Mouse (Mus musculus) thymus, postnatal 14 days (tissue): Measurements from ENCODE around the gene Ercc1.

Experiments
- DNase-seq: peaks from one replicate; pipeline ENCODE4 v3.0.0; 2021

Gene Ercc1

DNA sequence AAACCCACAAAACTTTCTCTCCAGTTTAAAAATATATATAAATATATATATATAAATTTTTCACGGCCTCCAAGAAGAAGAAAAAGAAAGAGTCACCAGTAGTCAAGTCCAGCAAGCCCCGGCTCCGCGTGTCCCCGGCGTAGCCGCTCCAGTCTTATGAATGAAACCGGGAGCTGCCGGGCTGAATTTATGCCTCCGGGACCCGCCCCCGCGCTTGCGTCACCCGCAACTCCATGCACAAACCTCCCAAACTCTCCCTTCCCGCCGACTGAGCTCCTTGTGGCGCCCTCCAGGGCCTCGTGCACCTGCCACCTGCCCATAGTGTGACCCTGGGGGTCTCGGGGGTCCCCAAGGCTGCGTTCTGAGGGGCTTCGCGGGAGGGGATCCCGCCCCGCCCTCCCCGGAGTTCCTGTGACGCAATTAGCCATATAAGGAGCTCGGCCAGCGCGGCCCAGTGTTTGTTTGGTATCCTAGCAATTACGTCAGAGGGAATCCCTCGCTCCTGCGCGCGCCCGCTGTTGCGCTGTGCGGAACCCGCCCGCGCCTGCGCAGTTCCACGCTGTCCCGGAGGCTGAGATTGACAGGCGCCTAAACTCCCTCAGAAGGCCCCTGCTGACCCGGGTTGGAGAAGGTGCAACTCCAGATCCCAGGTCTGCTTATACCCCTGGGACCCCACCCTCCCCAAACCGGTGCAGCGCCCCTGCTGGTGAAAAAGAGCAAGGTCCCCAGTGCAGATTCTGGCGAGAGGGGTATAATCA is 34.5 kb upstream of the Ercc1 start, which contains the start of gene Fosb:
Fosb (minus strand) TSS at position 168 of the 758 bp plus-strand sequence.
- DNase-seq = peak; percentile 96

- no peak for DNase-seq
Observed at GRCm38 (mm10) chr7:19311991-19312390, 32.6 kb upstream of the Ercc1 start.

DNA sequence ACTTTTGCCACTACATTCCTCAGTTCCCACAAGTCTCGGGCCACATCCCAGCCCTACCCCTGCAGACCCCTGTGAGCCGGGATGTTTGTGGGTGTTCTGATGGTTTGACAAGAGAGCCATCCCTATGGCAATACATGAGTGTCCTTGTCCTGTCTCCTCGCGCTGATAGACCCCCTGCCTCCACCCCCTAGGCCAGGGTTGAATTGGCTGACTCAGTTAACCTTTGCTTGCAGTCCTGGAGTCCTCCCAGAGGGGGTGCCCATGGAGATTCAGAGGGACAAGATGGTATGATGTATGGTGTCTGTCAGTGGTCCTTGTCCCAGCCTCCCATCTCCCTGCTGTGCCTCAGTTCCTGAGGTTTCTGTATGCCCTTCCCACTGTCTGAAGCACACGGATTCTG is 30.5 kb upstream of the Ercc1 start:
- DNase-seq = no peak

GRCm38 (mm10) chr7:19316451-19317161 is 28.0 kb upstream of the Ercc1 start:
- DNase-seq = no peak

DNA sequence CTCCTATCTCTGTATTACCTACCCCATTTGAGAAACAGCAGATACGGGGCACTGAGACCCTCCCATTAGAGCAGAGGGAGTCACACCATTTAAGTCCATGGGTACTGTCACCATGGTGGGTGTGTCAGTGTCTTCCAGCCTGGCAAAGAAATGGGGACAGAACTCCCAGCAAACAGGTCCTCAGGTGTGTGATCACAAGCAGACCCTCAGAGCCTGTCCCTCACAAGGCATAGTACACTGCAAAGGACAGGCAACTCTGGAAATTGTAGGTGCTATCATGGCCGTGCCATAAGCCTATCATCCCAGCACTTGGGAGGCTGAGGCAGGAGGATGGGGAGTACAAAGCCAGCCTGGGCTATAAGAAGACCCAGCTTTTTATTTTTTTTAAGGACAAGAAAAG is 26.4 kb upstream of the Ercc1 start:
- no peak for DNase-seq

DNA sequence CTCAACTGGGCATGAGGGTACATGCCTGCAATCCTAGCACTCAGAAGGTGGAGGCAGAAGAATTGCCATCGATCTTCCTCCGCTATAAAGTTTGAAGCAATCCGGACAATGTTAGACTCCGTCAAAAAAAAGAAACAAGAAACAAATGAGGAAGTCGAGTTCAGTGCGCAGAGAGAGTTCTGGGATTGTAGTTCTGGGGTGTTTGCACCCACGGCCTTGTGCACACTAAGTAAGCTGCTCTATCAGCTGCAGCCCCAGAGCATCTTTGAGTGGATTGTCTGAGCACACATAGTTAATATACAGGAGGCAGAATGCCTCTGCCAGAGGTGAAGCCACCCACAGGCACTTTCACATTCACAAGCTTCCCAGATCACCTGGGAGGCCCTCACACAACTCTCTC is 25.9 kb upstream of the Ercc1 start:
- DNase-seq = no peak

GRCm38 (mm10) chr7:19319458-19319857 is 25.1 kb upstream of the Ercc1 start:
- no peak for DNase-seq

DNA sequence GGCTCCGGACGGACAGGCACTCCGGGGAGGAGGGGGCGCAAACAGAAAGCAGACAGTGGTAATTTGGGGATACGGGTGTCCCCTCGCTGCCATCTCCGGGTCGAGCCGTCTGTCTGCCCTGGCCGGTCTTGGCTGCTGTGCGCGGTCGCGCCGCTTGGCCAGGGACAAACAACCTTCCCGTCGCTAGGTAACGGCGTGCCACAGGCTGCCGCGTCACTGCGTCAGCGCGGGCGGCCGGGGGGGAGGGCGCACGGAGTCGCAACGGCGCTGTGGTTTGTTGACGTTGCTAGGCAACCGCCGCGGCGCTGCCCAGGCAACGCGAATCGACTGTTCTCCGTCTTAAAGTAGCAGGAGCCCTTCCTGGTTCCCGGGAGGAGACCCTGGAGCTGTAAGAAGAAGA is 24.7 kb upstream of the Ercc1 start:
- peak; percentile 92 for DNase-seq

DNA sequence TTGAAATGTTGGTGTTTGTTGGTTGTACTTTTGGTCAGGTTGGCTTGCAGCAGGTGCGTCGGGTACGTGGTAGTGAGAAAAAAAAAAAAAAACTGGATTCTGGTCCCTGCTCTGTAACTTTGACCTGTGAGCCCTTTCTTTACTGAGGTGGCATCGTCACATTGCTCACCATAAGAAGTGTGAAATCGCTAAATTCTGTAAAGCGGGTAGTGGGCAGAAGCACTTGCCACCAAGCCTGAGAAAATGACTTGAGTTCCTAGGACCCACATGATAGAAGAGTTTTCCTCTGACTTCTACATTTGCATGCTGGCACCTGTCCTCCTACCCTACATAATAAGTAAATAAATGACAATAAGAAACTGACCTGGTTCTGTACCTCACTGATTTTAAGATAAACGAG is 23.9 kb upstream of the Ercc1 start:
- no peak for DNase-seq

- DNase-seq = no peak
Observed at GRCm38 (mm10) chr7:19321464-19321863, 23.1 kb upstream of the Ercc1 start.

DNA sequence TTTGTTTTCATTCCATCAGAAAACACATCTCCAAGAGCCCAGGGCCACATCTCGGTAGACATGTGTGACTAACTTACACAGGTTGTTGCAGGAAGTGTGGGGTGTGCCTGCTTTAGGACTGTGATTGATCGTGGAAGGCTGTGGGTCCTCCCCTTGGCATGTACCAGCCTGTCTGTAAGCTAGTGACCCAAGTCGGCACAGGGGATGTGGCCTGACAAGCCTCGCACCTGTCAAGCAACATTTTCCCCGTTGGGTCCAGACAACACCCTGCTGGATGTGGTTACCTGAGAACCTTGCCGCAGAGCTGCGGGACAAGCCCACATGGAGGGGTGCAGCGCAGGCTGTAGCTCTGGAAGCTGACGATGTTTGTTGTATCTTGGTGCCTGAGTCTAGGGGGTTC is 22.1 kb upstream of the Ercc1 start:
- DNase-seq = no peak

- DNase-seq = no peak
Observed at GRCm38 (mm10) chr7:19324221-19324620, 20.4 kb upstream of the Ercc1 start.

DNA sequence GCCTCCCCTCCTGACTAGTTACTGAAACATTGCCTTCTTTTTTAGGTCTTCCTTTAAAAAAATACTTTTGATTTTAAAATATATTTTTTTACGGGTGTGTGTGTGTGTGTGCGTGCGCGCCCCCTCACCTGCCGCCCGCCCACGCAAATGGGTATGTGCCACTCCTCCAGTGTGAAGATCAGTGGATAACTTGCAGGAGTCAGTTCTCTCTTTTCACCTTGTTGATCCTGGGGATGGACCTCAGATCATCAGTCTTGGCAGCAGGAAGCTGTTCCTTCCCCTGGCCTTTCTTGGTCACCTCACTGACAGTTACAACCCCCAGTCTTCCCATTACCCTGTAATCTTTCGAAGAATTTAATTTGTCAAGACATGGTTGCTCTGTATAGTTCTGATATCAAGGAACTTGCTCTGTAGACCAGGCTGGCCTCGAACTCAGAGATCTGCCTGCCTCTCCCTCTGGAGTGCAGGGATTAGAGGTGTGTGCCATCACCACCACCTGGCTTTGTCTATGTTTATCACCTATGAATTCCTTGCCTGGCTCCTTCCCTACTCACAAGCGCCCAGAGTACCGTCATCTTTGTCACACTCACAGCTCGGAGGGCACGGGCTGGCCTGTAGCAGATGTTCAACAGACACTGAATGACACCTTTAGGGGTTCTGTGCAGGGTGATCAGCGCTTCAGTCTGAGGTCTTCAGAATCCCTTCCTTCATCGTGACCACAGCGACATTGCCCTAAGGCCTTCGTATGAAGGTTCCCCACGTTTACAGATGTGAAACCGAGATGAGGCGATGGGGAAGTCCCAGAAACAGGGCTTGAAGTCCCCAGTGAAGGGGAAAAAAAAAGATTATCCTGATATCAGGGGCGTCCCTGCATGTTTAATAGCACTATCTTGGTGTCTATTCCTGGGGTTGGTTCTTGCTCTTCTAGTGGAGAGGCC is 19.0 kb upstream of the Ercc1 start:
- DNase-seq = no peak

DNA sequence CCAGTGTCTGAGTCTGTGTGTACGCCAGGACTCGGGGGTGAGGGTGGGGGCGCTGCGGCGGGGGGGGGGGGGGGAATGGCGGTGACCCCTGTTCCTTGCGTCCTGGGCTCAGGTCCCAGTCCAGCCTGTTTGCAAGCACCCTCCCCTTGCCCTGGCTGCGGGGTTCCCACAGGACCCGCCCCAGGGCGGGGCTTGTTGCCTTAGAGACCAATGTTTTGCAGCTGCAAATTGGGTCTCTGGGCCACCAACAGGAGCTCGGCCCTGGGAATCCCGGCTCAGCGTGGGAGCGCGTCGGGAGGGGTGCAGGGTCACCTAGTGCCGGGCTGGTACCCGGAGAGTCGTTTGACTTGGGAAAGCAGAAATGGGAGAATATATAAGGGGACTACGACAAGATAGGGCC is 18.2 kb upstream of the Ercc1 start:
- peak; percentile 65 for DNase-seq

GRCm38 (mm10) chr7:19327128-19327527 is 17.4 kb upstream of the Ercc1 start:
- no peak for DNase-seq

DNA sequence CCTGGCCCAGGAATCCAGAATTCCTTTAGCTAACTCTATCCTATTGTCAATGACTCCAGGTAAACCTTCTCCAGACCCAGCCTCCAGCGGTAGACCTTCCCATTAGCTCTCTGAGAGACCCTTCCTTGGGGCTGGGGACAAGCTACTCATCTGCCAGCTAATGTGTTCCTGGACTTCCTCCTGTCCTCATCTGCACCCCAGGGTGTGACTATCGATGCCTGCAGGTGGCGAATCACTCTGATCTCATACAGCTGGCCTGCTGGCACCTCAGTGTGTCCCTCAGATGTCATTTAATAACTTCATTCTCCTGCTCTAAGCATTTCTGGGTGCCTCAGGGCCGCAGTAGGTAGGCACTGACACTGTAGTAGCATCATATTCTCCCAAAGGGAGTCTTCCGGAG is 16.8 kb upstream of the Ercc1 start:
- DNase-seq = no peak

- no peak for DNase-seq
Observed at GRCm38 (mm10) chr7:19328425-19328824, 16.2 kb upstream of the Ercc1 start.

DNA sequence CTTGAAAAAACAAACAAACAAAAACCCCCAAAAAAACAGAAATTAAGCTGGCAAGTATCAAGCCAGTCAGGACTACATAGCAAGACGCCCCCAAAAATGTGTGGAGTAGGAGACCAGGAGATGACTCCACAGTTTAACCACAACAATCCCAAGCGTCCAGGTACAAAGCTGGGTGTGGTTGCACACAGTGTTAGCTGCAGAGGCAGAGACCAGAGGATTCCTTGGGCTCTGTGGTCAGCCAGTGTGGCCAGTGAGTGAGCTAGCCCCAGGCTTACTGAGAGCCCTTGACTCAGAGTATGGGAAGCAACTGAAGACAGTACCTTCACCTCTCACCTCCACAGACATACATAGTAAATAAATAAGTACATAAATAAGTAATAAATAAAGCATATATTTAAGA is 12.7 kb upstream of the Ercc1 start:
- no peak for DNase-seq

DNA sequence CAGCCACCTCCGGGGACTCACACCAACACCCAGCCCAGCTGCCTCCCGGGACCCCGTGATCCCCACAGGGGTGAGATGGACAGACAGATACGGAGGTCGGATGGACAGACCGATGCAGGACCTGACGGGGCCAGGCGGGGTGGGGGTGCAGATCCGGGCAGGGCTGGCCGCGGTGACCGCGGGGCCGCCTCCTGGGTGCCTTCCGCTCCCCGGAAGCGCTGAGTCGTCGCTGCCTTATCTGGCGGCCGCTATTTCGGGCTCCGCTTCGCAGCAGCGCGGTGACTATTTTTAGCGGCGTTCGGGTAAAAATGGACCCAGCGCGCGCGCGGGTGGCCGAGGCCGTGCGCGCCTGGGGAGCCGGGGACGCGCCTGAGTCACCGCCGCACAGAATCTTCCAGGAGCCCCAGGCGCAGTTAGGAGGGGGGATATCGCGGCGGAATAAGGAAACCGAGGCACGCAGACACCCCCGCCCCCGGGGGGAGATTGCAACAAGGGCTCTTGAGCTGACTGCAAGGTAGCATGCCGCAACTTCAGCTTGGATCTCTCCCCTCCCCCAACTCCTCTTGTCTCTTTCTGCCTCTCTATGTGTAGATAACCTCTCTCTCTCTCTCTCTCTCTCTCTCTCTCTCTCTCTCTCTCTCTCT is 11.7 kb upstream of the Ercc1 start:
- peak; percentile 59 for DNase-seq

DNA sequence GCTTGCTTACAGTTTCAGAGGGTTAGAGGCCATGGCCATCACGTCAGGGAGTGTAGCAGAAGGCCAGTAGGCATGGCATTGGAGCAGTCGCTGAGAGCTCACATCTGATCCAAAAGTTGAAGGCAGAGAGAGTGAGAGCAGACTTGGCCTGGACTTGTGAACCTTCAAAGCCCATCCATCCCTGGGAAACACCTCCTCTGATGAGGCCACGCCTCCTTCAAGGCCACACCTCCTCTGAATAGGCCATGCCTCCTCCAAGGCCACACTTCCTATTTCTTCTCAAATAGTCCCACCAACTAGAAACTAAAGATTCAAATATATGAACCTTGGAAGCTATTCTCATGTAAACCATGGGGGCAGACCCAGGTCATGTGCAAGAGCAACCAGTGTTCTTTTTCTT is 9.0 kb upstream of the Ercc1 start:
- no peak for DNase-seq

GRCm38 (mm10) chr7:19337122-19337521 is 7.5 kb upstream of the Ercc1 start:
- no peak for DNase-seq

GRCm38 (mm10) chr7:19338060-19338459 is 6.5 kb upstream of the Ercc1 start:
- DNase-seq = no peak

DNA sequence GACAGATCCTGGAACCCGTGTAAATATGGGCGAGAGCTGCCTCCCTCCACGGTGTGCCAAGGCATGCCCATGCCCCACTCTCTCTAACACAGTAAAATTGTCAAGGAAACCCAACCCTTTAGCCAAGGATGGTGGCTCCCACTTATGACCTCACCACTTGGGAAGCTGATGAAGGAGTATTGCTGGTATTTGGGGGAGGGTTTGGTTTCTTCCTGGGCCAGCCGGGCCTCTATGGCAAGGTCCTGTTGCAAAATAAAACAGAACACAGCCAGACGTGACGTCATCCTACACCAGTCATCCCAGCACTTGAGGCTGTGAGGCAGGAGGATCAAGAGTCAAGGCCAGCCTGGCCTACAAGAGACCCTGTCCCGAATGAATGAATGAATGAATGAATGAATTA is 6.0 kb upstream of the Ercc1 start:
- DNase-seq = no peak
